Mouse (Mus musculus) olfactory bulb, adult 2 months (tissue): ENCODE data around the gene Lrp5.

ENCODE experiments used
- CTCF ChIP-seq: fragments of 200-500 bp; IDR thresholded peaks from 2 replicates; pipeline ENCODE4 v1.5.1; 2012; ENCODE audit warnings: low read depth, mild to moderate bottlenecking, low read length, moderate library complexity; ENCODE audit not compliant: insufficient read depth
- POLR2A ChIP-seq: fragments of 200-500 bp; IDR thresholded peaks from 2 replicates; pipeline ENCODE4 v1.6.1; 2012; ENCODE audit warnings: mild to moderate bottlenecking, low read depth, low read length, moderate library complexity; ENCODE audit not compliant: insufficient read depth

DNA sequence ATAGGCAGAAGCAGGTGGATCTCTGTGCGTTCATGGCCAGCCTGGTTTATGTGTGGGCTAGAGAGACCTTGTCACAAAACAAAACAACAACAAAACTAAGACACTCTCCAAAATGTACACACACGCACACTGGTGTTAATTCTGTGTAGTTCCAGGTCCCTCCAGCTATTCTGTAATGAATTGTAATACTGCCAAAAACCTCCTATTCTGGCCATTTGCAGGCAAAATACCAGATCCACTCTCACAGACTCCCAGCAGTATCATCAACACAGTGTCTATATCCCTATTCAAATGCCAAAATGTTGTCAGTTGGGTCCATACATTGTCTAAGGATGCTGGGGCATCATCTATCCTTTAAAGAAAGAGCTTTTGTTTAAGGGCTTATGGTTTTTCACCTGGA is 141.4 kb downstream of the Lrp5 start:
- TF ChIP-seq POLR2A (no peak), CTCF (no peak)
